Mouse (Mus musculus) CH12.LX (cell line): ENCODE measurements around the gene Olfr827. TPM values are rescaled to one million over a fixed set of nuclear protein-coding genes. Genes with fewer than 3 reads are reported as not detected.

Experiments used
- DNase-seq: peaks from one replicate; pipeline ENCODE4 v3.0.0-alpha.2; 2013; ENCODE audit errors: extremely low read depth
- H3K27ac ChIP-seq: 2 replicates; pipeline ENCODE4 v1.5.1; 2012; ENCODE audit warnings: low read depth, mild to moderate bottlenecking, control low read depth, moderate library complexity; ENCODE audit not compliant: insufficient read depth
- H3K27me3 ChIP-seq: replicated peaks from 2 replicates; pipeline ENCODE3; 2012; ENCODE audit warnings: inconsistent platforms
- H3K36me3 ChIP-seq, 2 experiments: replicated peaks in 1 of 2; 2 replicates each; pipeline versions ENCODE3 to v1.6.1; 2012; ENCODE audit warnings: inconsistent platforms in 1 of 2, low read length in 1 of 2, mild to moderate bottlenecking in 1 of 2, mixed read lengths in 1 of 2, moderate library complexity in 1 of 2; ENCODE audit not compliant: control insufficient read depth in 1 of 2, insufficient read depth in 1 of 2
- H3K4me1 ChIP-seq, 2 experiments: 2 replicates each; pipeline ENCODE4 v1.6.1; 2012; ENCODE audit warnings: inconsistent platforms in 1 of 2, moderate library complexity in 1 of 2; ENCODE audit not compliant: insufficient read depth in 2 of 2, control insufficient read depth in 1 of 2
- H3K4me2 ChIP-seq: 2 replicates; pipeline ENCODE4 v1.6.1; 2012; ENCODE audit warnings: low read depth, mild to moderate bottlenecking, control low read depth; ENCODE audit not compliant: poor library complexity, insufficient read depth, severe bottlenecking
- H3K4me3 ChIP-seq, 3 experiments: fragments of 150-350 bp in 1 of 3; sonication (generic) in 1 of 3; replicated peaks in 1 of 3; 2 replicates each; pipeline versions ENCODE3 to v1.5.1; 2011 to 2012; ENCODE audit warnings: low read depth in 2 of 3, low read length in 2 of 3, mild to moderate bottlenecking in 2 of 3, moderate library complexity in 2 of 3, control low read depth in 1 of 3, improper control_type of control experiment in 1 of 3, inconsistent platforms in 1 of 3, mixed read lengths in 1 of 3; ENCODE audit not compliant: poor library complexity in 1 of 3
- H3K79me2 ChIP-seq: replicated peaks from 2 replicates; pipeline ENCODE4 v1.6.1; 2012; ENCODE audit warnings: mild to moderate bottlenecking, moderate library complexity; ENCODE audit not compliant: control insufficient read depth, poor library complexity, insufficient read depth, severe bottlenecking; ENCODE audit errors: extremely low read depth
- H3K9ac ChIP-seq: 2 replicates; pipeline ENCODE4 v1.6.1; 2012; ENCODE audit warnings: low read depth, mild to moderate bottlenecking, control low read depth, moderate library complexity; ENCODE audit not compliant: insufficient read depth
- H3K9me3 ChIP-seq: replicated peaks from 2 replicates; pipeline ENCODE3; 2012; ENCODE audit warnings: low read length, inconsistent platforms, mixed read lengths
- BHLHE40 ChIP-seq: IDR thresholded peaks from 2 replicates; pipeline ENCODE4 v1.6.1; 2011; ENCODE audit warnings: mild to moderate bottlenecking, low read depth, low read length, improper control_type of control experiment
- CHD1 ChIP-seq: IDR thresholded peaks from 2 replicates; pipeline ENCODE4 v1.6.1; 2012; ENCODE audit warnings: low read depth, low read length, improper control_type of control experiment, inconsistent platforms
- CTCF ChIP-seq, 2 experiments: IDR thresholded peaks in 1 of 2; conservative IDR thresholded peaks in 1 of 2; 2 replicates each; pipeline ENCODE4 v1.5.1; 2011 to 2012; ENCODE audit warnings: low read depth in 2 of 2, low read length in 2 of 2, improper control_type of control experiment in 1 of 2, inconsistent platforms in 1 of 2, mild to moderate bottlenecking in 1 of 2, moderate library complexity in 1 of 2
- EP300 ChIP-seq: IDR thresholded peaks from 2 replicates; pipeline ENCODE4 v1.6.1; 2011; ENCODE audit warnings: low read length, improper control_type of control experiment
- GABPA ChIP-seq: IDR thresholded peaks from 2 replicates; pipeline ENCODE4 v1.6.1; 2012; ENCODE audit warnings: low read depth, low read length, improper control_type of control experiment, inconsistent platforms; ENCODE audit not compliant: insufficient replicate concordance
- JUND ChIP-seq: conservative IDR thresholded peaks from 2 replicates; pipeline ENCODE4 v1.6.1; 2011; ENCODE audit warnings: low read depth, low read length, improper control_type of control experiment
- KAT2A ChIP-seq: IDR thresholded peaks from 2 replicates; pipeline ENCODE4 v1.6.1; 2012; ENCODE audit warnings: low read length, improper control_type of control experiment, inconsistent platforms; ENCODE audit not compliant: insufficient replicate concordance
- MAFK ChIP-seq: IDR thresholded peaks from 2 replicates; pipeline ENCODE4 v1.6.1; 2011; ENCODE audit warnings: low read length, improper control_type of control experiment; ENCODE audit not compliant: insufficient replicate concordance
- MAZ ChIP-seq: IDR thresholded peaks from 2 replicates; pipeline ENCODE4 v1.6.1; 2012; ENCODE audit warnings: low read depth, mild to moderate bottlenecking, inconsistent platforms, low read length, improper control_type of control experiment, moderate library complexity
- MYC ChIP-seq: IDR thresholded peaks from 2 replicates; pipeline ENCODE4 v1.6.1; 2011; ENCODE audit warnings: low read depth, mild to moderate bottlenecking, improper control_type of control experiment, low read length
- NELFE ChIP-seq: IDR thresholded peaks from 2 replicates; pipeline ENCODE4 v1.6.1; 2011; ENCODE audit warnings: low read depth, low read length, improper control_type of control experiment
- RAD21 ChIP-seq: IDR thresholded peaks from 2 replicates; pipeline ENCODE4 v1.6.1; 2011; ENCODE audit warnings: low read depth, mild to moderate bottlenecking, low read length, improper control_type of control experiment, moderate library complexity
- RCOR1 ChIP-seq: conservative IDR thresholded peaks from 2 replicates; pipeline ENCODE4 v1.6.1; 2012; ENCODE audit warnings: low read depth, mild to moderate bottlenecking, inconsistent platforms, low read length, improper control_type of control experiment
- SIN3A ChIP-seq: IDR thresholded peaks from 2 replicates; pipeline ENCODE4 v1.6.1; 2012; ENCODE audit warnings: low read length, improper control_type of control experiment, inconsistent platforms
- TBP ChIP-seq: conservative IDR thresholded peaks from 2 replicates; pipeline ENCODE4 v1.6.1; 2011; ENCODE audit warnings: low read depth, low read length, improper control_type of control experiment
- TCF12 ChIP-seq: IDR thresholded peaks from 2 replicates; pipeline ENCODE4 v1.6.1; 2014; ENCODE audit warnings: low read depth, mild to moderate bottlenecking, inconsistent platforms, low read length, improper control_type of control experiment
- UBTF ChIP-seq: IDR thresholded peaks from 2 replicates; pipeline ENCODE4 v1.6.1; 2012; ENCODE audit warnings: low read depth, mild to moderate bottlenecking, inconsistent platforms, low read length, improper control_type of control experiment, moderate library complexity
- USF1 ChIP-seq: IDR thresholded peaks from 2 replicates; pipeline ENCODE4 v1.6.1; 2014; ENCODE audit warnings: low read depth, mild to moderate bottlenecking, inconsistent platforms, low read length, improper control_type of control experiment
- USF2 ChIP-seq: conservative IDR thresholded peaks from 2 replicates; pipeline ENCODE4 v1.6.1; 2011; ENCODE audit warnings: low read depth, low read length, improper control_type of control experiment
- ZNF384 ChIP-seq: IDR thresholded peaks from 2 replicates; pipeline ENCODE4 v1.6.1; 2012; ENCODE audit warnings: low read depth, low read length, improper control_type of control experiment, inconsistent platforms
- dilution Hi-C: fragments of 300-500 bp; cut with MboI; formaldehyde crosslinking; loops from 2 replicates; pipeline ENCODE4 v1.14.3; 2020; ENCODE audit warnings: low sequenced_read_pairs; ENCODE audit not compliant: extremely low pct_unique_long_range_greater_than_20kb, extremely low pct_ligation_motif_present
- in situ Hi-C: fragments of 300-500 bp; cut with MboI; formaldehyde crosslinking; loops from 3 replicates; pipeline ENCODE4 v1.14.3; 2019; ENCODE audit warnings: low sequenced_read_pairs, low pct_ligation_motif_present, low pct_unique_long_range_greater_than_20kb, mixed read lengths
- polyA plus RNA-seq: library from polyadenylated mRNA; unstranded; fragments of >175 nt; gene quantifications from 2 replicates; pipeline ENCODE4 v1.2.1, GENCODE M21; 2012; ENCODE audit warnings: low read depth; ENCODE audit not compliant: insufficient read length
- total RNA-seq, 2 experiments: library from RNA; depleted of rRNA; stranded (reverse); fragments of 300-350 nt in 1 of 2; fragments of >200 nt in 1 of 2; gene quantifications; 2 replicates each; pipeline ENCODE4 v1.2.3; 2012 to 2014

Olfr827 gene
- total RNA-seq (2012; rRNA removed) (not detected in 2 replicates), total RNA-seq (2014; rRNA removed) (not detected in 2 replicates), polyA plus RNA-seq (not detected in 2 replicates)

DNA sequence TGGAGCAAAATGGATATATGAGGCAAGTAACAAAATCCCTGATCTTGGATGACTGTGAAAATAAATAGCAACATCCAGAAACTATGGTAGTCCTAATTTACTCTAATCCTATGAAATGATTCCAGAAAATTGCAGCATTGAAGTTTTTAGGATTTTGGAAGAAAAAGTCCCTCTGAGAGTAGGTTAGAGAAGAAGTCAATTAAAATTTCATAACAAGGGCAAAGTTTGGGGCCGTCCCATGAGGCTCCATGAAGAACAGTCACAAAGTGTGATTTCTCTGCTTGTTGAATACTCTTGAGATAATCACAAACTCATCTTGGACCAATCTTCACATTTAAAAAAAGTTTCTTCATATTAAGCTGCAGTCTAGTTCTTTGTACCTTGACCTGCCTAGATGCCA is at the start of gene Olfr827:
Gene Olfr827 (minus strand): TSS at position 101 of the 400 bp plus-strand sequence.
- H3K27me3 ChIP-seq = no peaks in the 10 kb centered on the region
- H3K4me2 ChIP-seq = no peak within 1 kb of the TSS
- in situ Hi-C loops (no loop called here), dilution Hi-C loops (no loop called here)
- H3K4me3 ChIP-seq = no peak within 1 kb of the TSS
- H3K4me1 ChIP-seq = no peaks in the 10 kb centered on the region
- no peak within 1 kb of the TSS for H3K27ac ChIP-seq
- H3K79me2 ChIP-seq = no peaks in the 10 kb centered on the region
- no peak within 1 kb of the TSS for H3K9ac ChIP-seq
- TF ChIP-seq EP300 (no peak), CHD1 (no peak), MYC (no peak), USF1 (no peak), USF2 (no peak), JUND (no peak), MAZ (no peak)
- no peaks in the 10 kb centered on the region for H3K36me3 ChIP-seq
- no peak for DNase-seq
- H3K9me3 ChIP-seq = no peaks in the 10 kb centered on the region

DNA sequence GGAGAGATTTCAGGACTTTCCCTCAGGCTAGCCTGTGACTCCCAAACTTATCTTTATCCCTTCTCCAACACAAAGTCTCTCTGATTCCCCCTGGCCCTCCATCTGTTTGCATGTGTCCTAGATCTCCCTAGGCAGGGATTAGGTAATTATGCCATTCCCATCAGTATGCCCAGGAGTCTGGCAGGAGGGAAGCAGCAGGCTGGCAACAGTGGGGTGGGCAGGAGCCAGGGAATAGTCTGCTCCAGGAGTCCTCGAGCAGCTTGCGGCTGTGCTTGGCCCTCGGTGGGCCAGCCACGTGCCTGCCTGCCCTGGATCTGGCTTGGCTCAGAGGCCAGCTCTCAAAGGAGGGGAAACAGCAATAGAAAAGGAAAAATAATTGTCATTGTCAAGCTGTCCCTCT is 49.0 kb upstream of the Olfr827 start:
- in situ Hi-C loops = no loop called here
- H3K27me3 ChIP-seq = no peaks in the 10 kb centered on the region

DNA sequence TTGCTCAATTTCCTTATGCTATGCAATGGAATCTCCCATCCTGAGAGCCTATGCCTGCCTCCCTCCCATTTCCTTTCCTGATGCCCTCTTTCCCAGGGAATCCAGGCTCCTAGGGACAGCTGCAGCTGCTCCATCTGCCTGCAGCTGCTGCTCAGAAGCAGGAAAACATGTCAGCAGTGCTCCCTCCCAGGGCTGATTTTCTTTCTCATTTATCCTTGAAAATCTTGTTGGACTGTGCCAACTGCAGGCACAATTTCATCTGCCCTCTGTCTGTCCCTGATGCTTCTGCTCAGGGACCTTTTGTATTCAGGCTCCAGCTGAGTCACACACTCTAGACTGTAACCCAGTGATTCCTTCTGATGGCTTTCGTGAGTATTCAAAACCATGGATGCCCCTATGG is 45.3 kb upstream of the Olfr827 start:
- no peaks in the 10 kb centered on the region for H3K4me1 ChIP-seq
- no peak overlapping the region for H3K4me2 ChIP-seq
- dilution Hi-C loops = no loop called here
- TF ChIP-seq TBP = no peak
- no peaks in the 10 kb centered on the region for H3K79me2 ChIP-seq
- H3K9me3 ChIP-seq = no peaks in the 10 kb centered on the region
- H3K4me3 ChIP-seq = no peak overlapping the region
- H3K27me3 ChIP-seq = no peaks in the 10 kb centered on the region
- in situ Hi-C loops = no loop called here
- H3K27ac ChIP-seq = no peak overlapping the region
- no peak overlapping the region for H3K9ac ChIP-seq
- no peak for DNase-seq
- no peaks in the 10 kb centered on the region for H3K36me3 ChIP-seq

More for the DNA sequence above, 49.0 kb upstream of the Olfr827 start:
- Histone ChIP-seq H3K36me3 (no peaks in the 10 kb centered on the region), H3K4me1 (no peaks in the 10 kb centered on the region), H3K9me3 (no peaks in the 10 kb centered on the region), H3K4me2 (no peak overlapping the region), H3K27ac (no peak overlapping the region), H3K79me2 (no peaks in the 10 kb centered on the region), H3K4me3 (no peak overlapping the region), H3K9ac (no peak overlapping the region)
- no peak for DNase-seq
- dilution Hi-C loops = no loop called here
- TF ChIP-seq MAFK (no peak), CTCF (conservative IDR thresholded peaks at IDR 0.05 in 1 of 2, IDR thresholded peaks at IDR 0.05 in 1 of 2; ENCODE audit: low read depth in 2 of 2, low read length in 2 of 2) (no peak), GABPA (no peak), RAD21 (no peak), ZNF384 (no peak), RCOR1 (no peak), UBTF (no peak), TCF12 (no peak), NELFE (no peak), BHLHE40 (no peak), KAT2A (no peak), SIN3A (no peak)
